Mouse (Mus musculus) heart, embryonic 11.5 days (tissue): ENCODE measurements around the gene Banp. TPM values are rescaled to one million over a fixed set of nuclear protein-coding genes. Genes with fewer than 3 reads are reported as not detected.

Experiments used
- ATAC-seq: fragments of 200-750 bp; cut with Nextera tagmentation; replicated peaks from 2 replicates; pipeline ENCODE4 v1.8.0; 2017; ENCODE audit warnings: moderate library complexity; ENCODE audit not compliant: insufficient number of reproducible peaks, low FRiP score, low TSS enrichment
- H3K27ac ChIP-seq: fragments of 300-500 bp; sonication (generic); 2 replicates; pipeline ENCODE4 v1.5.1; 2014; ENCODE audit warnings: mild to moderate bottlenecking, low read depth, low read length
- H3K27me3 ChIP-seq: fragments of 300-500 bp; sonication (generic); 2 replicates; pipeline ENCODE4 v1.6.1; 2014; ENCODE audit warnings: mild to moderate bottlenecking, low read length, mixed read lengths; ENCODE audit not compliant: control insufficient read depth, insufficient read depth
- H3K36me3 ChIP-seq: fragments of 300-500 bp; sonication (generic); 2 replicates; pipeline ENCODE4 v1.6.1; 2014; ENCODE audit warnings: mild to moderate bottlenecking, low read length, moderate library complexity, mixed read lengths; ENCODE audit not compliant: control insufficient read depth, insufficient read depth
- H3K4me1 ChIP-seq: fragments of 300-500 bp; sonication (generic); 2 replicates; pipeline ENCODE4 v1.6.1; 2014; ENCODE audit warnings: low read length; ENCODE audit not compliant: control insufficient read depth, insufficient read depth
- H3K4me2 ChIP-seq: fragments of 300-500 bp; sonication (generic); 2 replicates; pipeline ENCODE4 v1.6.1; 2014; ENCODE audit warnings: mild to moderate bottlenecking, moderate library complexity
- H3K4me3 ChIP-seq: fragments of 300-500 bp; sonication (generic); 2 replicates; pipeline ENCODE4 v1.5.1; 2014; ENCODE audit warnings: low read depth, low read length
- H3K9ac ChIP-seq: fragments of 300-500 bp; sonication (generic); 2 replicates; pipeline ENCODE4 v1.6.1; 2014; ENCODE audit warnings: mild to moderate bottlenecking, low read depth, low read length, moderate library complexity
- H3K9me3 ChIP-seq: fragments of 300-500 bp; sonication (generic); replicated peaks from 2 replicates; pipeline ENCODE4 v1.6.1; 2016; ENCODE audit warnings: low read length; ENCODE audit not compliant: control insufficient read depth
- WGBS: fragments of 180-500 bp; shearing (Covaris S2); extraction: QIAGEN DNeasy Blood & Tissue Kit; methylation state at CpG from one replicate; pipeline ENCODE4 v1.1.7; 2014; ENCODE audit not compliant: insufficient replicate concordance; 5-methylcytosine and 5-hydroxymethylcytosine counted together
- polyA plus RNA-seq: library from polyadenylated mRNA; unstranded; fragments of >200 nt; fragmentation: Nextera tagmentation; extraction: Ambion mirVana; gene quantifications from 2 replicates; pipeline ENCODE4 v1.2.1, GENCODE M21; 2014

Gene Banp
- polyA plus RNA-seq, 1 experiment from 2014 or later = 40.1 TPM

GRCm38 (mm10) chr8:121962892-121963291 is 13.3 kb downstream of the Banp start:
- Histone ChIP-seq H3K4me2 (no peak overlapping the region), H3K36me3 (no peaks in the 10 kb centered on the region), H3K9me3 (no peaks in the 10 kb centered on the region), H3K4me1 (peaks cover 28% of the 10 kb centered on the region), H3K9ac (no peak overlapping the region), H3K27me3 (no peaks in the 10 kb centered on the region), H3K4me3 (no peak overlapping the region), H3K27ac (no peak overlapping the region)
- WGBS = 77% methylated on average over 3 of the region's 3 CpGs
- ATAC-seq = no peak

GRCm38 (mm10) chr8:121964716-121965512 is 15.4 kb downstream of the Banp start:
- WGBS = 78% methylated on average over 8 of the region's 8 CpGs
- H3K27me3 ChIP-seq = no peaks in the 10 kb centered on the region
- no peaks in the 10 kb centered on the region for H3K36me3 ChIP-seq
- no peak overlapping the region for H3K9ac ChIP-seq
- H3K4me2 ChIP-seq = no peak overlapping the region
- H3K4me1 ChIP-seq = peaks cover 38% of the 10 kb centered on the region
- ATAC-seq = no peak
- H3K27ac ChIP-seq = peak overlapping the region; percentile 70; the same call in 1 of the 2 replicates
- no peaks in the 10 kb centered on the region for H3K9me3 ChIP-seq
- H3K4me3 ChIP-seq = no peak overlapping the region

- H3K27me3 ChIP-seq = no peaks in the 10 kb centered on the region
- no peak overlapping the region for H3K4me3 ChIP-seq
- no peak for ATAC-seq
- H3K36me3 ChIP-seq = no peaks in the 10 kb centered on the region
- no peaks in the 10 kb centered on the region for H3K9me3 ChIP-seq
- peaks cover 44% of the 10 kb centered on the region for H3K4me1 ChIP-seq
- H3K9ac ChIP-seq = no peak overlapping the region
- H3K27ac ChIP-seq = 0 out of 2 replicates have a peak overlapping the region, but pooled peaks have one; percentile 7
- no peak overlapping the region for H3K4me2 ChIP-seq
- WGBS = 59% methylated on average over 5 of the region's 5 CpGs
Observed at GRCm38 (mm10) chr8:121966110-121966509, 16.6 kb downstream of the Banp start.

- Histone ChIP-seq H3K4me1 (peaks cover 48% of the 10 kb centered on the region), H3K36me3 (no peaks in the 10 kb centered on the region), H3K9ac (peak overlapping the region; percentile 39; the same call in 1 of the 2 replicates), H3K27ac (no peak overlapping the region), H3K4me2 (no peak overlapping the region), H3K27me3 (no peaks in the 10 kb centered on the region), H3K4me3 (no peak overlapping the region), H3K9me3 (no peaks in the 10 kb centered on the region)
- 55% methylated on average over 7 of the region's 7 CpGs for WGBS
- ATAC-seq = no peak
Observed at GRCm38 (mm10) chr8:121966714-121967448, 17.3 kb downstream of the Banp start.

- H3K9ac ChIP-seq = no peak overlapping the region
- peak overlapping the region; percentile 22; the same call in 1 of the 2 replicates for H3K27ac ChIP-seq
- ATAC-seq = no peak
- no peaks in the 10 kb centered on the region for H3K27me3 ChIP-seq
- no peak overlapping the region for H3K4me3 ChIP-seq
- WGBS = 62% methylated on average over 4 of the region's 4 CpGs
- no peaks in the 10 kb centered on the region for H3K36me3 ChIP-seq
- no peak overlapping the region for H3K4me2 ChIP-seq
- peaks cover 48% of the 10 kb centered on the region for H3K4me1 ChIP-seq
- no peaks in the 10 kb centered on the region for H3K9me3 ChIP-seq
Observed at GRCm38 (mm10) chr8:121967977-121968376, 18.4 kb downstream of the Banp start.

- peaks cover 48% of the 10 kb centered on the region for H3K4me1 ChIP-seq
- H3K4me2 ChIP-seq = no peak overlapping the region
- no peaks in the 10 kb centered on the region for H3K27me3 ChIP-seq
- no peak for ATAC-seq
- H3K27ac ChIP-seq = no peak overlapping the region; the same call in 1 of the 2 replicates
- H3K36me3 ChIP-seq = no peaks in the 10 kb centered on the region
- no peak overlapping the region for H3K9ac ChIP-seq
- WGBS = 56% methylated on average over 4 of the region's 4 CpGs
- H3K9me3 ChIP-seq = no peaks in the 10 kb centered on the region
- no peak overlapping the region for H3K4me3 ChIP-seq
Observed at GRCm38 (mm10) chr8:121968542-121968941, 19.0 kb downstream of the Banp start.

- H3K4me2 ChIP-seq = no peak overlapping the region
- 84% methylated on average over 8 of the region's 8 CpGs for WGBS
- no peak overlapping the region for H3K9ac ChIP-seq
- H3K36me3 ChIP-seq = peaks cover 3% of the 10 kb centered on the region
- no peaks in the 10 kb centered on the region for H3K9me3 ChIP-seq
- no peaks in the 10 kb centered on the region for H3K27me3 ChIP-seq
- H3K27ac ChIP-seq = no peak overlapping the region
- H3K4me1 ChIP-seq = peaks cover 43% of the 10 kb centered on the region
- H3K4me3 ChIP-seq = no peak overlapping the region
- ATAC-seq = no peak
Observed at GRCm38 (mm10) chr8:121970225-121970624, 20.7 kb downstream of the Banp start.

- H3K36me3 ChIP-seq = peaks cover 12% of the 10 kb centered on the region
- no peak for ATAC-seq
- no peaks in the 10 kb centered on the region for H3K9me3 ChIP-seq
- H3K27ac ChIP-seq = no peak overlapping the region
- 81% methylated on average over 17 of the region's 17 CpGs for WGBS
- no peak overlapping the region for H3K9ac ChIP-seq
- H3K4me1 ChIP-seq = peaks cover 33% of the 10 kb centered on the region
- no peak overlapping the region for H3K4me2 ChIP-seq
- H3K4me3 ChIP-seq = no peak overlapping the region
- no peaks in the 10 kb centered on the region for H3K27me3 ChIP-seq
Observed at GRCm38 (mm10) chr8:121971488-121972058, 22.0 kb downstream of the Banp start.
